Mouse (Mus musculus): ENCODE data around the gene Crygn. TPM values are rescaled to one million over a fixed set of nuclear protein-coding genes. Genes with fewer than 3 reads are reported as not detected.

The Crygn gene
- total and polyA plus RNA-seq, 3 experiments = 2.0 TPM; not detected in 2

GRCm38 (mm10) chr5:24756931-24757330 lies 877 bp downstream of the Crygn start:
- H3K4me3 ChIP-seq (replicated peaks in 1 of 3; ENCODE audit: low read depth in 2 of 3, low read length in 2 of 3, poor library complexity in 1 of 3) = no peak overlapping the region
- dilution Hi-C loops (cut with MboI; ENCODE audit: extremely low pct_ligation_motif_present, extremely low pct_unique_long_range_greater_than_20kb, low sequenced_read_pairs) = no loop called here
- no peak for DNase-seq (ENCODE audit: extremely low read depth)
- no peak overlapping the region for H3K27ac ChIP-seq (ENCODE audit: insufficient read depth, low read depth)
- H3K9ac ChIP-seq (ENCODE audit: insufficient read depth, low read depth) = no peak overlapping the region
- H3K9me3 ChIP-seq (replicated peaks; ENCODE audit: low read length) = peaks cover 2% of the 10 kb centered on the region
- no peaks in the 10 kb centered on the region for H3K79me2 ChIP-seq (replicated peaks; ENCODE audit: control insufficient read depth, extremely low read depth, insufficient read depth, poor library complexity, severe bottlenecking)
- H3K27me3 ChIP-seq (replicated peaks) = no peaks in the 10 kb centered on the region
- in situ Hi-C loops (cut with MboI; ENCODE audit: low pct_ligation_motif_present, low pct_unique_long_range_greater_than_20kb, low sequenced_read_pairs) = no loop called here
- H3K4me1 ChIP-seq (ENCODE audit: control insufficient read depth in 1 of 2, insufficient read depth in 2 of 2) = peaks cover 8 to 35% of the 10 kb centered on the region in 2 experiments; a peak in 3 of 4 replicates
- H3K4me2 ChIP-seq (ENCODE audit: insufficient read depth, low read depth, poor library complexity, severe bottlenecking) = no peak overlapping the region
- H3K36me3 ChIP-seq (replicated peaks in 1 of 2; ENCODE audit: control insufficient read depth in 1 of 2, insufficient read depth in 1 of 2, low read length in 1 of 2) = no peaks in the 10 kb centered on the region
- no peak for TF ChIP-seq ZKSCAN1 (IDR thresholded peaks at IDR 0.05; ENCODE audit: borderline replicate concordance, low read depth, low read length)
- TF ChIP-seq TCF12 (IDR thresholded peaks at IDR 0.05; ENCODE audit: low read depth, low read length) = no peak
- TF ChIP-seq CHD1 (IDR thresholded peaks at IDR 0.05; ENCODE audit: low read depth, low read length) = no peak
- no peak for TF ChIP-seq MXI1 (IDR thresholded peaks at IDR 0.05; ENCODE audit: low read depth, low read length)
- TF ChIP-seq MYC (IDR thresholded peaks at IDR 0.05; ENCODE audit: low read depth, low read length) = no peak
- TF ChIP-seq MEF2A (IDR thresholded peaks at IDR 0.05; ENCODE audit: borderline replicate concordance, low read depth, low read length) = no peak
- TF ChIP-seq NRF1 (IDR thresholded peaks at IDR 0.05; ENCODE audit: low read depth, low read length) = no peak
- TF ChIP-seq USF1 (IDR thresholded peaks at IDR 0.05; ENCODE audit: low read depth, low read length) = no peak
- no peak for TF ChIP-seq USF2 (conservative IDR thresholded peaks at IDR 0.05; ENCODE audit: low read depth, low read length)
- TF ChIP-seq MAFK (IDR thresholded peaks at IDR 0.05; ENCODE audit: insufficient replicate concordance, low read length) = no peak
- no peak for TF ChIP-seq CHD2 (IDR thresholded peaks at IDR 0.05; ENCODE audit: low read length)
- TF ChIP-seq ZMIZ1 (IDR thresholded peaks at IDR 0.05; ENCODE audit: low read depth, low read length) = no peak
- no peak for TF ChIP-seq ZNF384 (IDR thresholded peaks at IDR 0.05; ENCODE audit: low read depth, low read length)
- no peak for TF ChIP-seq EP300 (IDR thresholded peaks at IDR 0.05; ENCODE audit: low read length)

GRCm38 (mm10) chr5:24752175-24752498 lies 5.7 kb downstream of the Crygn start:
- Histone ChIP-seq H3K9me3 (replicated peaks; ENCODE audit: low read length) (no peaks in the 10 kb centered on the region), H3K27me3 (replicated peaks) (no peaks in the 10 kb centered on the region), H3K27ac (ENCODE audit: insufficient read depth, low read depth) (0 out of 2 replicates have a peak overlapping the region, but pooled peaks have one; percentile 16), H3K9ac (ENCODE audit: insufficient read depth, low read depth) (peak overlapping the region; percentile 54; the same call in 1 of the 2 replicates), H3K4me1 (ENCODE audit: control insufficient read depth in 1 of 2, insufficient read depth in 2 of 2) (peaks cover 6 to 36% of the 10 kb centered on the region in 2 experiments), H3K79me2 (replicated peaks; ENCODE audit: control insufficient read depth, extremely low read depth, insufficient read depth, poor library complexity, severe bottlenecking) (no peaks in the 10 kb centered on the region), H3K4me2 (ENCODE audit: insufficient read depth, low read depth, poor library complexity, severe bottlenecking) (peak overlapping the region; percentile 95), H3K36me3 (replicated peaks in 1 of 2; ENCODE audit: control insufficient read depth in 1 of 2, insufficient read depth in 1 of 2, low read length in 1 of 2) (no peaks in the 10 kb centered on the region), H3K4me3 (replicated peaks in 1 of 3; ENCODE audit: low read depth in 2 of 3, low read length in 2 of 3, poor library complexity in 1 of 3) (peak overlapping the region; percentile 33 to 71 (median 60))
- in situ Hi-C loops (cut with MboI; ENCODE audit: low pct_ligation_motif_present, low pct_unique_long_range_greater_than_20kb, low sequenced_read_pairs) = no loop called here
- dilution Hi-C loops (cut with MboI; ENCODE audit: extremely low pct_ligation_motif_present, extremely low pct_unique_long_range_greater_than_20kb, low sequenced_read_pairs) = no loop called here
- TF ChIP-seq TCF12 (IDR thresholded peaks at IDR 0.05; ENCODE audit: low read depth, low read length) = no peak
- TF ChIP-seq ZMIZ1 (IDR thresholded peaks at IDR 0.05; ENCODE audit: low read depth, low read length) = no peak
- TF ChIP-seq PAX5 (IDR thresholded peaks at IDR 0.05; ENCODE audit: low read length) = no peak
- no peak for TF ChIP-seq BHLHE40 (IDR thresholded peaks at IDR 0.05; ENCODE audit: low read depth, low read length)
- TF ChIP-seq POLR2A (IDR thresholded peaks at IDR 0.05; ENCODE audit: low read depth, low read length) = no peak
- no peak for TF ChIP-seq JUN (IDR thresholded peaks at IDR 0.05; ENCODE audit: insufficient read depth, low read depth, low read length)
- TF ChIP-seq ZKSCAN1 (IDR thresholded peaks at IDR 0.05; ENCODE audit: borderline replicate concordance, low read depth, low read length) = no peak
- TF ChIP-seq IRF4 (IDR thresholded peaks at IDR 0.05; ENCODE audit: low read depth, low read length) = no peak
- TF ChIP-seq NELFE (IDR thresholded peaks at IDR 0.05; ENCODE audit: low read depth, low read length) = no peak
- no peak for TF ChIP-seq JUND (conservative IDR thresholded peaks at IDR 0.05; ENCODE audit: low read depth, low read length)
- TF ChIP-seq ELF1 (IDR thresholded peaks at IDR 0.05; ENCODE audit: low read depth, low read length) = no peak
- no peak for TF ChIP-seq UBTF (IDR thresholded peaks at IDR 0.05; ENCODE audit: low read depth, low read length)
- 0 out of 2 replicates have a peak, but pooled peaks have one; percentile 7 for TF ChIP-seq SIN3A (IDR thresholded peaks at IDR 0.05; ENCODE audit: low read length)
- TF ChIP-seq CHD2 (IDR thresholded peaks at IDR 0.05; ENCODE audit: low read length) = peak; percentile 59; the same call in 1 of the 2 replicates
- no peak for TF ChIP-seq GABPA (IDR thresholded peaks at IDR 0.05; ENCODE audit: insufficient replicate concordance, low read depth, low read length)
- no peak for DNase-seq (ENCODE audit: extremely low read depth)
